Mouse (Mus musculus) liver, embryonic 15.5 days (tissue): ENCODE measurements around the gene Zfp622. TPM values are rescaled to one million over a fixed set of nuclear protein-coding genes. Genes with fewer than 3 reads are reported as not detected.

ENCODE experiments used
- ATAC-seq: fragments of 200-750 bp; cut with Nextera tagmentation; 2 replicates; pipeline ENCODE4 v1.8.0; 2017; ENCODE audit warnings: moderate number of reproducible peaks, mild to moderate bottlenecking, moderate library complexity; ENCODE audit not compliant: insufficient read depth
- H3K27ac ChIP-seq: fragments of 300-500 bp; sonication (generic); replicated peaks from 2 replicates; pipeline ENCODE4 v1.5.1; 2015; ENCODE audit warnings: mild to moderate bottlenecking, inconsistent platforms
- H3K27me3 ChIP-seq: fragments of 300-500 bp; sonication (generic); 2 replicates; pipeline ENCODE4 v1.6.1; 2015; ENCODE audit warnings: mild to moderate bottlenecking, inconsistent platforms
- H3K36me3 ChIP-seq: fragments of 300-500 bp; sonication (generic); replicated peaks from 2 replicates; pipeline ENCODE4 v1.6.1; 2015; ENCODE audit warnings: moderate library complexity, mild to moderate bottlenecking, inconsistent platforms
- H3K4me1 ChIP-seq: fragments of 300-500 bp; sonication (generic); replicated peaks from 2 replicates; pipeline ENCODE4 v1.6.1; 2015; ENCODE audit warnings: inconsistent platforms
- H3K4me2 ChIP-seq: fragments of 300-500 bp; sonication (generic); 2 replicates; pipeline ENCODE4 v1.6.1; 2015; ENCODE audit warnings: moderate library complexity, mild to moderate bottlenecking, inconsistent platforms
- H3K4me3 ChIP-seq: fragments of 300-500 bp; sonication (generic); replicated peaks from 2 replicates; pipeline ENCODE4 v1.5.1; 2015; ENCODE audit warnings: mild to moderate bottlenecking, inconsistent platforms
- H3K9ac ChIP-seq: fragments of 300-500 bp; sonication (generic); 2 replicates; pipeline ENCODE4 v1.6.1; 2015; ENCODE audit warnings: moderate library complexity, mild to moderate bottlenecking, inconsistent platforms
- H3K9me3 ChIP-seq: fragments of 300-500 bp; sonication (generic); replicated peaks from 2 replicates; pipeline ENCODE4 v1.6.1; 2016; ENCODE audit warnings: inconsistent platforms
- WGBS: fragments of 180-500 bp; shearing (Covaris S2); methylation state at CpG from one replicate; pipeline ENCODE4 v1.1.7; 2015; ENCODE audit warnings: mixed read lengths; ENCODE audit not compliant: insufficient replicate concordance; 5-methylcytosine and 5-hydroxymethylcytosine counted together
- microRNA-seq: library from miRNA; unstranded; fragments of <30 nt; microRNA quantifications from one replicate; pipeline ENCODE4, GENCODE M21; 2016
- polyA plus RNA-seq: library from polyadenylated mRNA; unstranded; fragments of >200 nt; fragmentation: Nextera tagmentation; extraction: Ambion mirVana; gene quantifications from 2 replicates; pipeline ENCODE4 v1.2.1, GENCODE M21; 2015

Zfp622 gene
- polyA plus RNA-seq, 1 experiment from 2014 or later = 12.1 TPM

GRCm38 (mm10) chr15:26021721-26022120 lies 37.6 kb downstream of the Zfp622 start:
- no peak overlapping the region for H3K4me2 ChIP-seq
- H3K36me3 ChIP-seq = no peaks in the 10 kb centered on the region
- H3K27ac ChIP-seq = no peak overlapping the region
- no peaks in the 10 kb centered on the region for H3K4me1 ChIP-seq
- H3K4me3 ChIP-seq = no peak overlapping the region
- no peaks in the 10 kb centered on the region for H3K9me3 ChIP-seq
- 75% methylated on average over 8 of the region's 8 CpGs for WGBS
- H3K27me3 ChIP-seq = no peaks in the 10 kb centered on the region
- no peak overlapping the region for H3K9ac ChIP-seq
- no peak for ATAC-seq

- no peak overlapping the region for H3K4me3 ChIP-seq
- 77% methylated on average over 5 of the region's 5 CpGs for WGBS
- H3K36me3 ChIP-seq = no peaks in the 10 kb centered on the region
- no peaks in the 10 kb centered on the region for H3K4me1 ChIP-seq
- no peak for ATAC-seq
- no peaks in the 10 kb centered on the region for H3K27me3 ChIP-seq
- H3K9me3 ChIP-seq = no peaks in the 10 kb centered on the region
- no peak overlapping the region for H3K27ac ChIP-seq
- no peak overlapping the region for H3K9ac ChIP-seq
- no peak overlapping the region for H3K4me2 ChIP-seq
Observed at GRCm38 (mm10) chr15:26022636-26023035, 38.5 kb downstream of the Zfp622 start.

GRCm38 (mm10) chr15:26031692-26032091 lies 47.5 kb downstream of the Zfp622 start:
- Histone ChIP-seq H3K27me3 (no peaks in the 10 kb centered on the region), H3K4me3 (no peak overlapping the region), H3K4me2 (no peak overlapping the region), H3K9me3 (no peaks in the 10 kb centered on the region), H3K36me3 (no peaks in the 10 kb centered on the region), H3K27ac (no peak overlapping the region), H3K9ac (no peak overlapping the region), H3K4me1 (no peaks in the 10 kb centered on the region)
- 35% methylated on average over 3 of the region's 3 CpGs for WGBS
- ATAC-seq = no peak

GRCm38 (mm10) chr15:26040567-26040966 lies 56.4 kb downstream of the Zfp622 start:
- Histone ChIP-seq H3K4me1 (no peaks in the 10 kb centered on the region), H3K4me3 (no peak overlapping the region), H3K36me3 (no peaks in the 10 kb centered on the region), H3K27me3 (no peaks in the 10 kb centered on the region), H3K9me3 (no peaks in the 10 kb centered on the region), H3K27ac (no peak overlapping the region), H3K4me2 (no peak overlapping the region), H3K9ac (no peak overlapping the region)
- WGBS = 32% methylated on average over 1 of the region's 1 CpGs
- no peak for ATAC-seq

GRCm38 (mm10) chr15:26041196-26041947 lies 57.2 kb downstream of the Zfp622 start:
- WGBS = 56% methylated on average over 2 of the region's 2 CpGs
- Histone ChIP-seq H3K9me3 (no peaks in the 10 kb centered on the region), H3K9ac (no peak overlapping the region), H3K4me1 (no peaks in the 10 kb centered on the region), H3K27me3 (no peaks in the 10 kb centered on the region), H3K4me3 (no peak overlapping the region), H3K36me3 (no peaks in the 10 kb centered on the region), H3K27ac (no peak overlapping the region), H3K4me2 (no peak overlapping the region)
- no peak for ATAC-seq

Small RNAs within 50 kb of the gene (microRNA-seq; reads per million reads assigned to microRNA genes)
- gene Mir7212 = not detected

Other genes with a start within 250 kb of the Zfp622 start
- gene Retreg1, start 141.2 kb upstream of the Zfp622 start, polyA plus RNA-seq = 4.7 and 5.1 TPM in 2 replicates